Mouse (Mus musculus): ENCODE data around the gene Msl1. TPM values are rescaled to one million over a fixed set of nuclear protein-coding genes. Genes with fewer than 3 reads are reported as not detected.
A peak's percentile ranks its signal among the peaks of the same experiment; 100 is the strongest.

Gene Msl1
- total and polyA plus RNA-seq, 3 experiments = 25.9 to 58.1 (median 27.3) TPM

GRCm38 (mm10) chr11:98781851-98782512 lies 13.3 kb upstream of the Msl1 start:
- no peak for TF ChIP-seq POLR2A (IDR thresholded peaks at IDR 0.05; ENCODE audit: low read depth, low read length)
- TF ChIP-seq CHD2 (IDR thresholded peaks at IDR 0.05; ENCODE audit: low read length) = 0 out of 2 replicates have a peak, but pooled peaks have one; percentile 49
- TF ChIP-seq ZC3H11A (IDR thresholded peaks at IDR 0.05; ENCODE audit: low read depth, low read length) = no peak
- Histone ChIP-seq H3K27me3 (replicated peaks) (peaks cover 25% of the 10 kb centered on the region), H3K36me3 (replicated peaks in 1 of 2; ENCODE audit: control insufficient read depth in 1 of 2, insufficient read depth in 1 of 2, low read length in 1 of 2) (no peaks in the 10 kb centered on the region), H3K79me2 (replicated peaks; ENCODE audit: control insufficient read depth, extremely low read depth, insufficient read depth, poor library complexity, severe bottlenecking) (no peaks in the 10 kb centered on the region), H3K4me1 (ENCODE audit: control insufficient read depth in 1 of 2, insufficient read depth in 2 of 2) (peaks cover 20 to 42% of the 10 kb centered on the region in 2 experiments), H3K27ac (ENCODE audit: insufficient read depth, low read depth) (no peak overlapping the region), H3K4me3 (replicated peaks in 1 of 3; ENCODE audit: low read depth in 2 of 3, low read length in 2 of 3, poor library complexity in 1 of 3) (no peak overlapping the region), H3K4me2 (ENCODE audit: insufficient read depth, low read depth, poor library complexity, severe bottlenecking) (no peak overlapping the region), H3K9me3 (replicated peaks; ENCODE audit: low read length) (no peaks in the 10 kb centered on the region), H3K9ac (ENCODE audit: insufficient read depth, low read depth) (no peak overlapping the region)
- dilution Hi-C loops (cut with MboI; ENCODE audit: extremely low pct_ligation_motif_present, extremely low pct_unique_long_range_greater_than_20kb, low sequenced_read_pairs) = no loop called here
- DNase-seq (ENCODE audit: extremely low read depth) = no peak
- in situ Hi-C loops (cut with MboI; ENCODE audit: low pct_ligation_motif_present, low pct_unique_long_range_greater_than_20kb, low sequenced_read_pairs) = loop anchor here (5.0 to 10.0 kb wide), 2 partner anchors 35 to 57 kb away; partner anchors contain the start of gene Med24

DNA sequence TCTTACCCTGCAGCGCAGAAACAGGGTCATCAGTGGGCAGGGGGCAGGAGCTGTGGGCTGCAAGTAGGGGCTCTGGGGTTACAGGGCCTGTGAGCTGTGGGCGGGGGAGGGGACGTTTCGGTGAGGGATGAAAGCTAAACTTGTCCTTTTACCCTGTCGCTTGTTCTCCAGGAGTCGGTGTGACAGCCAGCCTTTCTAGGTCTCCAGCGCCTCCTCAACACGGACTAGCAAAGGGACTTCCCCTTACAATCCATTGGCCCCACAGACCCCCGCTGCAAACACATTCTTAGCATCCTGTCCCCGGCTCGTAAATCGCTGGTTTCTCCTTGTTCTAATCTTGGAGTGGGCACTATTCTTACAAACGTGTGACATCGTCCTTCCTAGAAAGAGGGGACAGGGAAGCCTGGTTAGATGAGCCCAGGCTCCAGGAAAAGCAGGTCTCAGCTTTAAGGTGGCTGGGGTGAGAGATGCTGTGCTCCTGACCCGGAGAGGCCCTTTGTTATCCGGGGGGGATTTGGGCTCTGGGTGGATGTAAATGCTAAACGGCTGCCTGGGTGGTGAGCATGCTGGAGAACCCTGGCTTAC lies 12.6 kb upstream of the Msl1 start:
- dilution Hi-C loops (cut with MboI; ENCODE audit: extremely low pct_ligation_motif_present, extremely low pct_unique_long_range_greater_than_20kb, low sequenced_read_pairs) = no loop called here
- in situ Hi-C loops (cut with MboI; ENCODE audit: low pct_ligation_motif_present, low pct_unique_long_range_greater_than_20kb, low sequenced_read_pairs) = loop anchor here (5.0 to 10.0 kb wide), 2 partner anchors 35 to 58 kb away; partner anchors contain the start of gene Med24
- Histone ChIP-seq H3K36me3 (replicated peaks in 1 of 2; ENCODE audit: control insufficient read depth in 1 of 2, insufficient read depth in 1 of 2, low read length in 1 of 2) (no peaks in the 10 kb centered on the region), H3K9me3 (replicated peaks; ENCODE audit: low read length) (no peaks in the 10 kb centered on the region), H3K4me2 (ENCODE audit: insufficient read depth, low read depth, poor library complexity, severe bottlenecking) (peak overlapping the region; percentile 81), H3K4me1 (ENCODE audit: control insufficient read depth in 1 of 2, insufficient read depth in 2 of 2) (peaks cover 20 to 43% of the 10 kb centered on the region in 2 experiments), H3K79me2 (replicated peaks; ENCODE audit: control insufficient read depth, extremely low read depth, insufficient read depth, poor library complexity, severe bottlenecking) (no peaks in the 10 kb centered on the region), H3K9ac (ENCODE audit: insufficient read depth, low read depth) (peak overlapping the region; percentile 7; the same call in 1 of the 2 replicates), H3K27me3 (replicated peaks) (peaks cover 25% of the 10 kb centered on the region), H3K27ac (ENCODE audit: insufficient read depth, low read depth) (no peak overlapping the region), H3K4me3 (replicated peaks in 1 of 3; ENCODE audit: low read depth in 2 of 3, low read length in 2 of 3, poor library complexity in 1 of 3) (peak overlapping the region in 1 of 3 experiments; percentile 41)
- DNase-seq (ENCODE audit: extremely low read depth) = no peak
- TF ChIP-seq MAZ (IDR thresholded peaks at IDR 0.05; ENCODE audit: low read depth, low read length) (no peak), MXI1 (IDR thresholded peaks at IDR 0.05; ENCODE audit: low read depth, low read length) (no peak), ZNF384 (IDR thresholded peaks at IDR 0.05; ENCODE audit: low read depth, low read length) (no peak), JUN (IDR thresholded peaks at IDR 0.05; ENCODE audit: insufficient read depth, low read depth, low read length) (no peak), ZMIZ1 (IDR thresholded peaks at IDR 0.05; ENCODE audit: low read depth, low read length) (no peak), ZKSCAN1 (IDR thresholded peaks at IDR 0.05; ENCODE audit: borderline replicate concordance, low read depth, low read length) (no peak), CHD1 (IDR thresholded peaks at IDR 0.05; ENCODE audit: low read depth, low read length) (no peak), POLR2AphosphoS2 (IDR thresholded peaks at IDR 0.05; ENCODE audit: low read depth, low read length) (no peak), ELF1 (IDR thresholded peaks at IDR 0.05; ENCODE audit: low read depth, low read length) (no peak), EP300 (IDR thresholded peaks at IDR 0.05; ENCODE audit: low read length) (no peak), MYC (IDR thresholded peaks at IDR 0.05; ENCODE audit: low read depth, low read length) (no peak), SMC3 (IDR thresholded peaks at IDR 0.05; ENCODE audit: low read depth, low read length) (no peak), E2F4 (IDR thresholded peaks at IDR 0.05; ENCODE audit: insufficient replicate concordance, low read depth, low read length) (no peak), POLR2A (IDR thresholded peaks at IDR 0.05; ENCODE audit: low read depth, low read length) (no peak), USF1 (IDR thresholded peaks at IDR 0.05; ENCODE audit: low read depth, low read length) (no peak), NELFE (IDR thresholded peaks at IDR 0.05; ENCODE audit: low read depth, low read length) (no peak), ZC3H11A (IDR thresholded peaks at IDR 0.05; ENCODE audit: low read depth, low read length) (no peak), IRF4 (IDR thresholded peaks at IDR 0.05; ENCODE audit: low read depth, low read length) (no peak), ETS1 (conservative IDR thresholded peaks at IDR 0.05; ENCODE audit: low read depth, low read length) (no peak)

Data from CH12.LX (cell line).